In genomic region chr7:123349813-123350212, GRCm38 (mm10) we compare ENCODE assay signal across 20 mouse cellular contexts.
"Had no signal": no experiment of that assay in that cellular context is flagged by ENCODE, and none has a peak within 500 bp of the region (broad histone marks: within the 10 kb centered on the region; RNA-seq: fewer than 3 reads in every experiment).

No protein-coding gene starts in this region.

- H3K4me2 ChIP-seq: limb, embryonic 12.5 days; limb, embryonic 15.5 days; liver, embryonic 15.5 days; lung, embryonic 15.5 days; midbrain, embryonic 13.5 days had no signal

- H3K36me3 ChIP-seq: limb, embryonic 12.5 days; limb, embryonic 15.5 days; liver, embryonic 15.5 days; lung, embryonic 15.5 days; midbrain, embryonic 13.5 days had no signal

- H3K4me3 ChIP-seq: limb, embryonic 12.5 days; limb, embryonic 15.5 days; liver, embryonic 15.5 days; lung, embryonic 15.5 days; midbrain, embryonic 13.5 days had no signal

- ATAC-seq: intestine, postnatal 0 days; midbrain, embryonic 13.5 days had no signal

- H3K9ac ChIP-seq: limb, embryonic 12.5 days; limb, embryonic 15.5 days; liver, embryonic 15.5 days; lung, embryonic 15.5 days; midbrain, embryonic 13.5 days had no signal

- DNase-seq: kidney, adult 2 months; kidney, postnatal 25 days; left cerebral cortex, postnatal 4 days; lung, adult 18-20 months; lung, postnatal 14 days; right cerebral cortex, adult 18-20 months; right cerebral cortex, postnatal 14 days; right cerebral cortex, postnatal 4 days; thymus, adult 2 months; thymus, postnatal 14 days; thymus, postnatal 4 days had no signal

- H3K27me3 ChIP-seq: limb, embryonic 12.5 days; limb, embryonic 15.5 days; liver, embryonic 15.5 days; lung, embryonic 15.5 days; midbrain, embryonic 13.5 days had no signal

- H3K9me3 ChIP-seq: limb, embryonic 12.5 days; limb, embryonic 15.5 days; liver, embryonic 15.5 days; lung, embryonic 15.5 days; midbrain, embryonic 13.5 days had no signal

- H3K27ac ChIP-seq: kidney, postnatal 0 days; limb, embryonic 12.5 days; limb, embryonic 15.5 days; liver, embryonic 15.5 days; lung, embryonic 15.5 days; macrophage; midbrain, embryonic 13.5 days; stomach, postnatal 0 days had no signal
